Mouse (Mus musculus) MEL (cell line): Measurements from ENCODE around the gene Mcur1. TPM values are rescaled to one million over a fixed set of nuclear protein-coding genes. Genes with fewer than 3 reads are reported as not detected.

Experiments used
- DNase-seq: peaks from one replicate; pipeline ENCODE4 v3.0.0; 2011; ENCODE audit warnings: low read depth, low spot score
- H3K27ac ChIP-seq: 2 replicates; pipeline ENCODE4 v1.5.1; 2012; ENCODE audit warnings: low read depth, mild to moderate bottlenecking, control low read depth, low read length, moderate library complexity; ENCODE audit not compliant: control insufficient read depth
- H3K27me3 ChIP-seq, 2 experiments: fragments of 150-350 bp in 1 of 2; sonication (generic) in 1 of 2; 2 replicates each; pipeline ENCODE4 v1.6.1; 2012; ENCODE audit warnings: low read length in 2 of 2, mild to moderate bottlenecking in 2 of 2, improper control_type of control experiment in 1 of 2, moderate library complexity in 1 of 2; ENCODE audit not compliant: insufficient read depth in 2 of 2, control insufficient read depth in 1 of 2
- H3K36me3 ChIP-seq, 2 experiments: 2 replicates each; pipeline ENCODE4 v1.6.1; 2012 to 2014; ENCODE audit warnings: low read length in 2 of 2, improper control_type of control experiment in 1 of 2, inconsistent platforms in 1 of 2, mild to moderate bottlenecking in 1 of 2; ENCODE audit not compliant: insufficient read depth in 2 of 2, control insufficient read depth in 1 of 2
- H3K4me1 ChIP-seq, 2 experiments: fragments of 150-350 bp in 1 of 2; sonication (generic) in 1 of 2; 2 replicates each; pipeline ENCODE4 v1.6.1; 2012; ENCODE audit warnings: low read length in 2 of 2, improper control_type of control experiment in 1 of 2, mild to moderate bottlenecking in 1 of 2; ENCODE audit not compliant: insufficient read depth in 2 of 2, control insufficient read depth in 1 of 2
- H3K4me3 ChIP-seq, 2 experiments: fragments of 150-350 bp in 1 of 2; sonication (generic) in 1 of 2; 2 replicates each; pipeline ENCODE4 v1.5.1; 2012; ENCODE audit warnings: low read depth in 2 of 2, low read length in 2 of 2, mild to moderate bottlenecking in 2 of 2, moderate library complexity in 2 of 2, control low read depth in 1 of 2, improper control_type of control experiment in 1 of 2; ENCODE audit not compliant: control insufficient read depth in 1 of 2, insufficient read depth in 1 of 2
- H3K79me2 ChIP-seq: 2 replicates; pipeline ENCODE4 v1.6.1; 2012; ENCODE audit warnings: mild to moderate bottlenecking, low read length, moderate library complexity; ENCODE audit not compliant: control insufficient read depth, poor library complexity, insufficient read depth
- H3K9ac ChIP-seq: 2 replicates; pipeline ENCODE4 v1.6.1; 2012; ENCODE audit warnings: low read depth, mild to moderate bottlenecking, control low read depth, low read length, moderate library complexity; ENCODE audit not compliant: control insufficient read depth, poor library complexity, severe bottlenecking
- H3K9me3 ChIP-seq: fragments of 150-350 bp; sonication (generic); replicated peaks from 2 replicates; pipeline ENCODE4 v1.6.1; 2012; ENCODE audit warnings: mild to moderate bottlenecking, low read length, improper control_type of control experiment, moderate library complexity; ENCODE audit not compliant: insufficient read depth
- CHD1 ChIP-seq: IDR thresholded peaks from 2 replicates; pipeline ENCODE4 v1.6.1; 2012; ENCODE audit warnings: low read depth, mild to moderate bottlenecking, inconsistent platforms, low read length, improper control_type of control experiment
- CHD2 ChIP-seq: IDR thresholded peaks from 2 replicates; pipeline ENCODE4 v1.6.1; 2011; ENCODE audit warnings: low read length, improper control_type of control experiment
- CTCF ChIP-seq, 3 experiments: IDR thresholded peaks in 2 of 3; conservative IDR thresholded peaks in 1 of 3; 2 replicates each; pipeline ENCODE4 v1.5.1; 2011 to 2012; ENCODE audit warnings: low read length in 3 of 3, low read depth in 2 of 3, mild to moderate bottlenecking in 2 of 3, improper control_type of control experiment in 1 of 3, inconsistent platforms in 1 of 3, mixed read lengths in 1 of 3, moderate library complexity in 1 of 3; ENCODE audit not compliant: control insufficient read depth in 1 of 3, insufficient read depth in 1 of 3, poor library complexity in 1 of 3, severe bottlenecking in 1 of 3
- E2F4 ChIP-seq: IDR thresholded peaks from 2 replicates; pipeline ENCODE4 v1.6.1; 2011; ENCODE audit warnings: low read depth, low read length, improper control_type of control experiment, borderline replicate concordance
- ELF1 ChIP-seq: IDR thresholded peaks from 2 replicates; pipeline ENCODE4 v1.6.1; 2014; ENCODE audit warnings: low read depth, mild to moderate bottlenecking, inconsistent platforms, low read length, improper control_type of control experiment, moderate library complexity
- EP300 ChIP-seq, 2 experiments: IDR thresholded peaks; 2 replicates each; pipeline ENCODE4 v1.6.1; 2011; ENCODE audit warnings: improper control_type of control experiment in 2 of 2, low read length in 2 of 2, low read depth in 1 of 2, mild to moderate bottlenecking in 1 of 2
- ETS1 ChIP-seq: IDR thresholded peaks from 2 replicates; pipeline ENCODE4 v1.6.1; 2012; ENCODE audit warnings: low read depth, mild to moderate bottlenecking, inconsistent platforms, low read length, improper control_type of control experiment, moderate library complexity
- GABPA ChIP-seq: IDR thresholded peaks from 2 replicates; pipeline ENCODE4 v1.6.1; 2012; ENCODE audit warnings: low read depth, mild to moderate bottlenecking, inconsistent platforms, low read length, improper control_type of control experiment, moderate library complexity
- KAT2A ChIP-seq: conservative IDR thresholded peaks from 2 replicates; pipeline ENCODE4 v1.6.1; 2012; ENCODE audit warnings: low read depth, low read length, improper control_type of control experiment, inconsistent platforms
- MAFK ChIP-seq: IDR thresholded peaks from 2 replicates; pipeline ENCODE4 v1.6.1; 2011; ENCODE audit warnings: low read depth, mild to moderate bottlenecking, low read length, improper control_type of control experiment, borderline replicate concordance
- MAX ChIP-seq: IDR thresholded peaks from 2 replicates; pipeline ENCODE4 v1.6.1; 2011; ENCODE audit warnings: low read length, improper control_type of control experiment
- MAZ ChIP-seq: IDR thresholded peaks from 2 replicates; pipeline ENCODE4 v1.6.1; 2012; ENCODE audit warnings: low read depth, mild to moderate bottlenecking, inconsistent platforms, low read length, improper control_type of control experiment
- MEF2A ChIP-seq: IDR thresholded peaks from 2 replicates; pipeline ENCODE4 v1.6.1; 2014; ENCODE audit warnings: low read depth, mild to moderate bottlenecking, inconsistent platforms, low read length, improper control_type of control experiment; ENCODE audit not compliant: poor library complexity, insufficient replicate concordance, severe bottlenecking; ENCODE audit errors: extremely low read depth
- MXI1 ChIP-seq: IDR thresholded peaks from 2 replicates; pipeline ENCODE4 v1.6.1; 2011; ENCODE audit warnings: mild to moderate bottlenecking, low read depth, low read length, improper control_type of control experiment
- MYB ChIP-seq: IDR thresholded peaks from 2 replicates; pipeline ENCODE4 v1.6.1; 2011; ENCODE audit warnings: mild to moderate bottlenecking, low read depth, low read length, improper control_type of control experiment
- MYC ChIP-seq: IDR thresholded peaks from 2 replicates; pipeline ENCODE4 v1.6.1; 2011; ENCODE audit warnings: low read depth, mild to moderate bottlenecking, low read length, improper control_type of control experiment, moderate library complexity
- NELFE ChIP-seq: IDR thresholded peaks from 2 replicates; pipeline ENCODE4 v1.6.1; 2011; ENCODE audit warnings: low read depth, low read length, improper control_type of control experiment
- POLR2A ChIP-seq, 2 experiments: IDR thresholded peaks; 2 replicates each; pipeline ENCODE4 v1.6.1; 2011 to 2012; ENCODE audit warnings: low read length in 2 of 2, mild to moderate bottlenecking in 2 of 2, control low read depth in 1 of 2, improper control_type of control experiment in 1 of 2, low read depth in 1 of 2, moderate library complexity in 1 of 2; ENCODE audit not compliant: control insufficient read depth in 1 of 2, insufficient read depth in 1 of 2, poor library complexity in 1 of 2
- POLR2AphosphoS2 ChIP-seq: IDR thresholded peaks from 2 replicates; pipeline ENCODE4 v1.6.1; 2011; ENCODE audit warnings: low read length, improper control_type of control experiment
- RAD21 ChIP-seq: IDR thresholded peaks from 2 replicates; pipeline ENCODE4 v1.6.1; 2011; ENCODE audit warnings: mild to moderate bottlenecking, low read depth, low read length, improper control_type of control experiment
- RCOR1 ChIP-seq: IDR thresholded peaks from 2 replicates; pipeline ENCODE4 v1.6.1; 2012; ENCODE audit warnings: low read depth, mild to moderate bottlenecking, inconsistent platforms, low read length, improper control_type of control experiment
- SIN3A ChIP-seq: IDR thresholded peaks from 2 replicates; pipeline ENCODE4 v1.6.1; 2012; ENCODE audit warnings: low read length, improper control_type of control experiment, inconsistent platforms
- SMC3 ChIP-seq: IDR thresholded peaks from 2 replicates; pipeline ENCODE4 v1.6.1; 2011; ENCODE audit warnings: low read depth, low read length, improper control_type of control experiment
- UBTF ChIP-seq: IDR thresholded peaks from 2 replicates; pipeline ENCODE4 v1.6.1; 2012; ENCODE audit warnings: low read depth, mild to moderate bottlenecking, inconsistent platforms, low read length, improper control_type of control experiment, moderate library complexity, borderline replicate concordance; ENCODE audit not compliant: insufficient read depth
- USF1 ChIP-seq: IDR thresholded peaks from 2 replicates; pipeline ENCODE4 v1.6.1; 2014; ENCODE audit warnings: low read depth, mild to moderate bottlenecking, inconsistent platforms, low read length, improper control_type of control experiment, moderate library complexity
- USF2 ChIP-seq, 2 experiments: IDR thresholded peaks; 2 replicates each; pipeline ENCODE4 v1.6.1; 2011 to 2012; ENCODE audit warnings: improper control_type of control experiment in 2 of 2, low read length in 2 of 2, borderline replicate concordance in 1 of 2, inconsistent platforms in 1 of 2, low read depth in 1 of 2, mild to moderate bottlenecking in 1 of 2; ENCODE audit not compliant: insufficient read depth in 1 of 2
- ZC3H11A ChIP-seq: IDR thresholded peaks from 2 replicates; pipeline ENCODE4 v1.6.1; 2012; ENCODE audit warnings: low read depth, mild to moderate bottlenecking, inconsistent platforms, low read length, improper control_type of control experiment
- ZKSCAN1 ChIP-seq: IDR thresholded peaks from 2 replicates; pipeline ENCODE4 v1.6.1; 2012; ENCODE audit warnings: low read depth, mild to moderate bottlenecking, inconsistent platforms, low read length, improper control_type of control experiment, moderate library complexity
- ZMIZ1 ChIP-seq: IDR thresholded peaks from 2 replicates; pipeline ENCODE4 v1.6.1; 2012; ENCODE audit warnings: low read depth, mild to moderate bottlenecking, inconsistent platforms, low read length, improper control_type of control experiment, moderate library complexity
- ZNF384 ChIP-seq: IDR thresholded peaks from 2 replicates; pipeline ENCODE4 v1.6.1; 2012; ENCODE audit warnings: low read depth, mild to moderate bottlenecking, inconsistent platforms, low read length, improper control_type of control experiment
- polyA plus RNA-seq, 2 experiments: library from polyadenylated mRNA; stranded (reverse) in 1 of 2; unstranded in 1 of 2; fragments of >175 nt in 1 of 2; fragments of >200 nt in 1 of 2; gene quantifications; 2 replicates each; pipeline versions ENCODE4 v1.2.1 to v1.2.4; 2012; ENCODE audit warnings: low replicate concordance in 2 of 2, low read depth in 1 of 2; ENCODE audit not compliant: insufficient read length in 2 of 2, insufficient read depth in 1 of 2, missing spikeins in 1 of 2
- total RNA-seq: library from RNA; depleted of rRNA; stranded (reverse); fragments of 300-350 nt; gene quantifications from 2 replicates; pipeline ENCODE4 v1.2.3, GENCODE M21; 2012

Mcur1 gene
- total and polyA plus RNA-seq, 3 experiments = 8.4 to 19.7 TPM; not detected in 1

- Histone ChIP-seq H3K4me1 (peaks cover 0 to 7% of the 10 kb centered on the region in 2 experiments; a peak in 3 of 4 replicates), H3K36me3 (peaks cover 0 to 9% of the 10 kb centered on the region in 2 experiments; a peak in 2 of 4 replicates), H3K27ac (no peak overlapping the region), H3K9me3 (no peaks in the 10 kb centered on the region), H3K79me2 (no peaks in the 10 kb centered on the region), H3K27me3 (no peaks in the 10 kb centered on the region), H3K4me3 (no peak overlapping the region), H3K9ac (no peak overlapping the region)
- TF ChIP-seq RAD21 (no peak), MAFK (no peak), GABPA (no peak), CHD1 (no peak), NELFE (no peak), ELF1 (no peak), KAT2A (no peak), MYB (no peak), MXI1 (no peak), UBTF (no peak), USF1 (no peak), CTCF (IDR thresholded peaks at IDR 0.05 in 2 of 3, conservative IDR thresholded peaks at IDR 0.05 in 1 of 3; ENCODE audit: control insufficient read depth in 1 of 3, insufficient read depth in 1 of 3, low read depth in 2 of 3, low read length in 3 of 3, poor library complexity in 1 of 3, severe bottlenecking in 1 of 3) (no peak), E2F4 (no peak)
- DNase-seq = no peak
These were observed 6.2 kb upstream of the Mcur1 start for GRCm38 (mm10) chr13:43566184-43566583.

DNA sequence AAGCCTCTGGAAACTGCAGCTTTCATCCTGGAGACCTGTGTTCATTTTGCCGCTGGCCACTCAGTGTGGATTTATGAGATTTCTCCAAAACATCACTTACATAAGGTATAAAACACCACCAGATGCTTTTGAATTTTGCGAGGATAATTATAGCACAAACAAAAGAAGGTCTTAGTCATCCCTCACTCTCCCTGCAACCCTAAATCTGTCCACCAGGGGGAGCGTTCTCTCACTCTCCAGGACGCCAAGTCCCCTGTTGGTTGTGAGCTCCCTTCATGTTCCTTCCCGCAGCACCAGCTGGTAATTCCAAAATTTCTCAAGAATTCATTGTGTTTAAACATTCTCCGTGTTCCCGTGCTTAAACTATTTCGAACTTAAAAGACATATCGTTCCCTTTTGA is 5.4 kb upstream of the Mcur1 start:
- TF ChIP-seq USF2 (IDR thresholded peaks at IDR 0.05; ENCODE audit: borderline replicate concordance in 1 of 2, insufficient read depth in 1 of 2, low read depth in 1 of 2, low read length in 2 of 2) (no peak), CTCF (IDR thresholded peaks at IDR 0.05 in 2 of 3, conservative IDR thresholded peaks at IDR 0.05 in 1 of 3; ENCODE audit: control insufficient read depth in 1 of 3, insufficient read depth in 1 of 3, low read depth in 2 of 3, low read length in 3 of 3, poor library complexity in 1 of 3, severe bottlenecking in 1 of 3) (peak; percentile 77 to 88 (median 85)), UBTF (no peak), GABPA (peak; percentile 24; the same call in 1 of the 2 replicates), CHD1 (no peak), ZNF384 (no peak), POLR2AphosphoS2 (no peak), EP300 (IDR thresholded peaks at IDR 0.05; ENCODE audit: low read depth in 1 of 2, low read length in 2 of 2) (no peak), MAZ (no peak), ELF1 (no peak), POLR2A (IDR thresholded peaks at IDR 0.05; ENCODE audit: control insufficient read depth in 1 of 2, insufficient read depth in 1 of 2, low read depth in 1 of 2, low read length in 2 of 2, poor library complexity in 1 of 2) (no peak), MYC (no peak), ZC3H11A (peak; percentile 35), ZKSCAN1 (no peak), SIN3A (no peak), ZMIZ1 (no peak), CHD2 (no peak), MXI1 (0 out of 2 replicates have a peak, but pooled peaks have one; percentile 13), MAX (0 out of 2 replicates have a peak, but pooled peaks have one; percentile 6), KAT2A (no peak), SMC3 (peak; percentile 61), RAD21 (peak; percentile 38), MEF2A (no peak), ETS1 (no peak), RCOR1 (no peak)
- peaks cover 0 to 7% of the 10 kb centered on the region in 2 experiments; a peak in 3 of 4 replicates for H3K4me1 ChIP-seq
- no peaks in the 10 kb centered on the region for H3K27me3 ChIP-seq
- H3K79me2 ChIP-seq = no peaks in the 10 kb centered on the region
- no peak overlapping the region for H3K9ac ChIP-seq
- H3K9me3 ChIP-seq = no peaks in the 10 kb centered on the region
- H3K27ac ChIP-seq = no peak overlapping the region
- H3K36me3 ChIP-seq = peaks cover 0 to 9% of the 10 kb centered on the region in 2 experiments; a peak in 2 of 4 replicates
- H3K4me3 ChIP-seq = peak overlapping the region; percentile 29 to 61; a peak in 3 of 4 replicates
- peak; percentile 88 for DNase-seq
